Mouse (Mus musculus) embryonic facial prominence, embryonic 11.5 days (tissue): Measurements from ENCODE around the gene Nfib. TPM values are rescaled to one million over a fixed set of nuclear protein-coding genes. Genes with fewer than 3 reads are reported as not detected.
A peak's percentile ranks its signal among the peaks of the same experiment; 100 is the strongest.

Source experiments
- ATAC-seq: fragments of 200-750 bp; cut with Nextera tagmentation; replicated peaks from 2 replicates; pipeline ENCODE4 v1.8.0; 2017; ENCODE audit warnings: low read depth; ENCODE audit not compliant: insufficient number of reproducible peaks, low FRiP score, low TSS enrichment
- DNase-seq: peaks from one replicate; pipeline ENCODE4 v3.0.0-alpha.2; 2015; ENCODE audit warnings: low spot score
- H3K27ac ChIP-seq: fragments of 300-500 bp; sonication (generic); replicated peaks from 2 replicates; pipeline ENCODE4 v1.5.1; 2014; ENCODE audit warnings: mild to moderate bottlenecking, low read depth, low read length, control low read depth
- H3K27me3 ChIP-seq: fragments of 300-500 bp; sonication (generic); 2 replicates; pipeline ENCODE4 v1.6.1; 2014; ENCODE audit warnings: mild to moderate bottlenecking, low read length, moderate library complexity, mixed read lengths; ENCODE audit not compliant: control insufficient read depth, insufficient read depth
- H3K36me3 ChIP-seq: fragments of 300-500 bp; sonication (generic); replicated peaks from 2 replicates; pipeline ENCODE4 v1.6.1; 2014; ENCODE audit warnings: low read depth, mild to moderate bottlenecking, low read length, moderate library complexity, mixed read lengths; ENCODE audit not compliant: control insufficient read depth, insufficient read depth
- H3K4me1 ChIP-seq: fragments of 300-500 bp; sonication (generic); 2 replicates; pipeline ENCODE4 v1.6.1; 2014; ENCODE audit warnings: low read length, mixed read lengths; ENCODE audit not compliant: control insufficient read depth, insufficient read depth
- H3K4me2 ChIP-seq: fragments of 300-500 bp; sonication (generic); 2 replicates; pipeline ENCODE4 v1.6.1; 2014; ENCODE audit warnings: low read depth, mild to moderate bottlenecking, control low read depth, low read length, moderate library complexity
- H3K4me3 ChIP-seq: fragments of 300-500 bp; sonication (generic); 2 replicates; pipeline ENCODE4 v1.5.1; 2014; ENCODE audit warnings: low read depth, low read length, control low read depth
- H3K9ac ChIP-seq: fragments of 300-500 bp; sonication (generic); replicated peaks from 2 replicates; pipeline ENCODE4 v1.6.1; 2014; ENCODE audit warnings: mild to moderate bottlenecking, control low read depth, low read length
- H3K9me3 ChIP-seq: fragments of 300-500 bp; sonication (generic); replicated peaks from 2 replicates; pipeline ENCODE4 v1.6.1; 2016; ENCODE audit warnings: mild to moderate bottlenecking, low read length, inconsistent platforms, mixed read lengths; ENCODE audit not compliant: control insufficient read depth
- WGBS: fragments of 180-500 bp; shearing (Covaris S2); extraction: QIAGEN DNeasy Blood & Tissue Kit; methylation state at CpG from one replicate; pipeline ENCODE4 v1.1.7; 2014; 5-methylcytosine and 5-hydroxymethylcytosine counted together
- polyA plus RNA-seq: library from polyadenylated mRNA; unstranded; fragments of >200 nt; fragmentation: Nextera tagmentation; extraction: Ambion mirVana; gene quantifications from 2 replicates; pipeline ENCODE4 v1.2.1, GENCODE M21; 2014

Gene Nfib
- polyA plus RNA-seq, 1 experiment from 2014 or later: 30.9 TPM

GRCm38 (mm10) chr4:82249518-82250354 lies 455.8 kb downstream of the Nfib start:
- Histone ChIP-seq H3K4me1 (peaks cover 2% of the 10 kb centered on the region; the same call in 1 of the 2 replicates), H3K27me3 (no peaks in the 10 kb centered on the region), H3K4me2 (no peak overlapping the region), H3K27ac (peak overlapping the region; percentile 82), H3K4me3 (no peak overlapping the region), H3K36me3 (no peaks in the 10 kb centered on the region), H3K9ac (no peak overlapping the region), H3K9me3 (no peaks in the 10 kb centered on the region)
- DNase-seq (peak; percentile 48), ATAC-seq (no peak)
- WGBS: 39% methylated on average over 11 of the region's 11 CpGs

GRCm38 (mm10) chr4:82248961-82249360 lies 456.6 kb downstream of the Nfib start:
- H3K9ac ChIP-seq: no peak overlapping the region
- H3K27me3 ChIP-seq: no peaks in the 10 kb centered on the region
- no peaks in the 10 kb centered on the region for H3K9me3 ChIP-seq
- H3K4me2 ChIP-seq: no peak overlapping the region
- WGBS: 86% methylated on average over 1 of the region's 1 CpGs
- ATAC-seq (no peak), DNase-seq (no peak)
- peaks cover 2% of the 10 kb centered on the region; the same call in 1 of the 2 replicates for H3K4me1 ChIP-seq
- H3K36me3 ChIP-seq: no peaks in the 10 kb centered on the region
- no peak overlapping the region for H3K4me3 ChIP-seq
- peak overlapping the region; percentile 44; the same call in 1 of the 2 replicates for H3K27ac ChIP-seq

- Histone ChIP-seq H3K4me3 (no peak overlapping the region), H3K27ac (no peak overlapping the region), H3K9ac (no peak overlapping the region), H3K27me3 (no peaks in the 10 kb centered on the region), H3K36me3 (no peaks in the 10 kb centered on the region), H3K4me2 (no peak overlapping the region), H3K4me1 (peaks cover 2% of the 10 kb centered on the region; the same call in 1 of the 2 replicates), H3K9me3 (no peaks in the 10 kb centered on the region)
- WGBS: 71% methylated on average over 5 of the region's 5 CpGs
- no peak for DNase-seq
- ATAC-seq: no peak
These were observed 457.5 kb downstream of the Nfib start for GRCm38 (mm10) chr4:82248031-82248430.

- H3K9me3 ChIP-seq: no peaks in the 10 kb centered on the region
- DNase-seq: no peak
- no peak for ATAC-seq
- H3K9ac ChIP-seq: no peak overlapping the region
- peaks cover under 1% of the 10 kb centered on the region; the same call in 1 of the 2 replicates for H3K4me1 ChIP-seq
- no peak overlapping the region for H3K4me3 ChIP-seq
- no peaks in the 10 kb centered on the region for H3K27me3 ChIP-seq
- no peak overlapping the region for H3K27ac ChIP-seq
- no peaks in the 10 kb centered on the region for H3K36me3 ChIP-seq
- H3K4me2 ChIP-seq: no peak overlapping the region
- 52% methylated on average over 2 of the region's 2 CpGs for WGBS
These were observed 459.3 kb downstream of the Nfib start for GRCm38 (mm10) chr4:82246290-82246689.

Other genes starting within 250 kb of the Nfib start
- gene Zdhhc21, start 154.2 kb upstream of the Nfib start, polyA plus RNA-seq: 11.5 and 13.8 TPM in 2 replicates
- gene Cer1, start 179.4 kb upstream of the Nfib start, polyA plus RNA-seq: 0.20 TPM in 1 of 2 replicates, not detected in the other